Mouse (Mus musculus) 416B (cell line): ENCODE results near the gene Ccdc134.

ENCODE experiments used
- DNase-seq: peaks from one replicate; pipeline ENCODE4 v3.0.0; 2011; ENCODE audit warnings: low read depth

Ccdc134 gene

GRCm38 (mm10) chr15:82148510-82148911 lies 20.8 kb downstream of the Ccdc134 start:
- DNase-seq = peak; percentile 45

- DNase-seq = no peak
Measured at GRCm38 (mm10) chr15:82150042-82150441, 22.3 kb downstream of the Ccdc134 start.

- peak; percentile 56 for DNase-seq
Measured at GRCm38 (mm10) chr15:82151176-82151575, 23.5 kb downstream of the Ccdc134 start.

GRCm38 (mm10) chr15:82152022-82152421 lies 24.3 kb downstream of the Ccdc134 start:
- DNase-seq = no peak

- DNase-seq = no peak
Measured at GRCm38 (mm10) chr15:82152435-82152834, 24.7 kb downstream of the Ccdc134 start.

GRCm38 (mm10) chr15:82156298-82156697 lies 28.6 kb downstream of the Ccdc134 start:
- peak; percentile 88 for DNase-seq

- peak; percentile 84 for DNase-seq
Measured at GRCm38 (mm10) chr15:82156902-82157301, 29.2 kb downstream of the Ccdc134 start.

- DNase-seq = no peak
Measured at GRCm38 (mm10) chr15:82158243-82159035, 30.7 kb downstream of the Ccdc134 start.

GRCm38 (mm10) chr15:82159471-82159870 lies 31.7 kb downstream of the Ccdc134 start:
- DNase-seq = no peak

GRCm38 (mm10) chr15:82160731-82161640 lies 33.3 kb downstream of the Ccdc134 start:
- DNase-seq = peak; percentile 68

GRCm38 (mm10) chr15:82161965-82162600 lies 34.4 kb downstream of the Ccdc134 start:
- no peak for DNase-seq

- DNase-seq = peak; percentile 32
Measured at GRCm38 (mm10) chr15:82163356-82164060, 35.8 kb downstream of the Ccdc134 start.

GRCm38 (mm10) chr15:82164061-82164399 lies 36.3 kb downstream of the Ccdc134 start:
- DNase-seq = peak; percentile 57

- DNase-seq = peak; percentile 51
Measured at GRCm38 (mm10) chr15:82164496-82164895, 36.8 kb downstream of the Ccdc134 start.

GRCm38 (mm10) chr15:82165332-82166239 lies 37.9 kb downstream of the Ccdc134 start:
- peak; percentile 83 for DNase-seq

- DNase-seq = peak; percentile 35
Measured at GRCm38 (mm10) chr15:82166240-82167100, 38.7 kb downstream of the Ccdc134 start.

- no peak for DNase-seq
Measured at GRCm38 (mm10) chr15:82167201-82168168, 39.8 kb downstream of the Ccdc134 start.

- no peak for DNase-seq
Measured at GRCm38 (mm10) chr15:82169671-82170070, 41.9 kb downstream of the Ccdc134 start.
